In genomic region chr4:109117596-109118326, GRCm38 (mm10) we compare ENCODE assay signal across 8 mouse cellular contexts.
DNase-seq lines count a peak whose midpoint lies in the region; ATAC-seq lines count a peak whose summit lies in the region.

No protein-coding gene starts in this region.

- H3K36me3 ChIP-seq in hindbrain, embryonic 16.5 days (ENCODE audit: control insufficient read depth, insufficient read depth, low read length), result no peaks in the 10 kb centered on the region
- H3K36me3 ChIP-seq in macrophage (ENCODE audit: inconsistent target), result no peaks in the 10 kb centered on the region

- H3K27ac ChIP-seq in hindbrain, embryonic 16.5 days (ENCODE audit: low read depth, low read length), result peak overlapping the region; percentile 64
- H3K27ac ChIP-seq in macrophage, result peak overlapping the region; percentile 71

- DNase-seq in WW6 (ENCODE audit: low read depth, low spot score), result peak; percentile 85
- DNase-seq in cerebellum, postnatal 4 days (ENCODE audit: low spot score in 2 of 2), result peak; percentile 78 to 86
- DNase-seq in gastrocnemius, adult 18-20 months (ENCODE audit: low spot score), result peak; percentile 88
- DNase-seq in left cerebral cortex, adult 18-20 months (ENCODE audit: low spot score in 2 of 2), result peak; percentile 68 to 74
- peak; percentile 81 for DNase-seq in right cerebral cortex, adult 18-20 months
- DNase-seq in urinary bladder, postnatal 10 days (ENCODE audit: low spot score), result peak; percentile 80

- peak overlapping the region; percentile 51 for H3K4me3 ChIP-seq in hindbrain, embryonic 16.5 days (ENCODE audit: low read length)
- peak overlapping the region; percentile 66 for H3K4me3 ChIP-seq in macrophage (ENCODE audit: inconsistent target)

- ATAC-seq in hindbrain, embryonic 16.5 days, result peak; percentile 99

- no peaks in the 10 kb centered on the region for H3K27me3 ChIP-seq in hindbrain, embryonic 16.5 days (replicated peaks; ENCODE audit: control insufficient read depth, insufficient read depth, low read length)

- no peaks in the 10 kb centered on the region for H3K9me3 ChIP-seq in hindbrain, embryonic 16.5 days (ENCODE audit: control insufficient read depth, low read length)

- H3K79me2 ChIP-seq in macrophage (ENCODE audit: inconsistent target), result peaks cover 59% of the 10 kb centered on the region

- H3K4me1 ChIP-seq in hindbrain, embryonic 16.5 days (ENCODE audit: control insufficient read depth, insufficient read depth, low read depth, low read length), result peaks cover 7% of the 10 kb centered on the region

- under 1% methylated on average over 32 of the region's 46 CpGs for WGBS in hindbrain, embryonic 16.5 days
- WGBS in macrophage (ENCODE audit: missing documents), result 1% methylated on average over 35 of the region's 46 CpGs

- H3K9ac ChIP-seq in hindbrain, embryonic 16.5 days (ENCODE audit: low read depth, low read length), result peak overlapping the region; percentile 63

- H3K4me2 ChIP-seq in hindbrain, embryonic 16.5 days (ENCODE audit: low read length), result peak overlapping the region; percentile 84

Comparison
In these comparisons a context has a peak if more than half of its experiments do, and no peak if none do; other contexts are left out.
1. Peak in every context shown above with its lines: DNase-seq, ATAC-seq, H3K4me3 ChIP-seq and H3K27ac ChIP-seq.